Mouse (Mus musculus): ENCODE results near the gene Adm2. TPM values are rescaled to one million over a fixed set of nuclear protein-coding genes. Genes with fewer than 3 reads are reported as not detected.

The Adm2 gene
- total and polyA plus RNA-seq, 3 experiments, result 0.23 to 4.5 (median 0.66) TPM

DNA sequence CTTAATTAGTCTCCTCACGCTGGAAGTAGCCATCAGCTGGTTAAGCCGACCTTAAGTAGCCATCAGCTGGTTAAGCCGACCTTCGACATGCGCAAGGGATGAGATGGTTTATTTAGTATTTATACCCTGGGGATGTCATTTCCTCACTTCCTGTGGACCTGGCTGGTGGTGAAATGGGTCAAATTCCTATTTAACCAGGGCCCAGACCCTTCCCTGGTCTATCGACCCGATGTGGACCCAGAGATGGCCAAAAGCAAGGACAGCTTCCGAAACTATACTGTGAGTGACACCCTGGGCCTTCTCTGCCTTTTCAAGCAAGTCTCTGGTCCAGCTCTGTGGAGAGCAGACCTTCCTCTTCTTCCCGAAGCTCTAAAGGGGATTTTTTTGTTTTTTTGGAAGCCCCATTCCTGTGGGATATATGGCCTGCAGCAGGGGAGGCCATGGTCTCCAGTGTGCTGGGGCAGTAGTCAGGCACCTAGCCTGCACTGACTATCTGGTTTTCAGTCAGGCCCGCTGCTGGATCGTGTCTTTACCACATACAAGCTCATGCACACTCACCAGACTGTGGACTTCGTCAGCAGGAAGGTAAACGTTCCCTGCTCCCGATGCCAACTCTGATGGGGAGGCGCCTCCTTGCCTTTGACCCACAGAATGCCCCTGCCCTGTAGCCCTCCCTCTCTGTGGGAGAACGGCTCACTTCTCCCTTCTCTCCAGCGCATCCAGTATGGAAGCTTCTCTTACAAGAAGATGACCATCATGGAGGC is 12.4 kb downstream of the Adm2 start:
- H3K4me3 ChIP-seq (replicated peaks in 1 of 3; ENCODE audit: low read depth in 2 of 3, low read length in 2 of 3, poor library complexity in 1 of 3), result no peak overlapping the region
- H3K9ac ChIP-seq (ENCODE audit: insufficient read depth, low read depth), result no peak overlapping the region
- dilution Hi-C loops (cut with MboI; ENCODE audit: extremely low pct_ligation_motif_present, extremely low pct_unique_long_range_greater_than_20kb, low sequenced_read_pairs), result no loop called here
- in situ Hi-C loops (cut with MboI; ENCODE audit: low pct_ligation_motif_present, low pct_unique_long_range_greater_than_20kb, low sequenced_read_pairs), result no loop called here
- no peak for TF ChIP-seq USF2 (conservative IDR thresholded peaks at IDR 0.05; ENCODE audit: low read depth, low read length)
- TF ChIP-seq MEF2A (IDR thresholded peaks at IDR 0.05; ENCODE audit: borderline replicate concordance, low read depth, low read length), result no peak
- TF ChIP-seq BHLHE40 (IDR thresholded peaks at IDR 0.05; ENCODE audit: low read depth, low read length), result no peak
- no peak for TF ChIP-seq UBTF (IDR thresholded peaks at IDR 0.05; ENCODE audit: low read depth, low read length)
- TF ChIP-seq CTCF (conservative IDR thresholded peaks at IDR 0.05 in 1 of 2, IDR thresholded peaks at IDR 0.05 in 1 of 2; ENCODE audit: low read depth in 2 of 2, low read length in 2 of 2), result no peak
- TF ChIP-seq ZC3H11A (IDR thresholded peaks at IDR 0.05; ENCODE audit: low read depth, low read length), result no peak
- no peak for TF ChIP-seq JUN (IDR thresholded peaks at IDR 0.05; ENCODE audit: insufficient read depth, low read depth, low read length)
- no peak for TF ChIP-seq MAZ (IDR thresholded peaks at IDR 0.05; ENCODE audit: low read depth, low read length)
- no peak for TF ChIP-seq MXI1 (IDR thresholded peaks at IDR 0.05; ENCODE audit: low read depth, low read length)
- TF ChIP-seq ZKSCAN1 (IDR thresholded peaks at IDR 0.05; ENCODE audit: borderline replicate concordance, low read depth, low read length), result no peak
- no peak for TF ChIP-seq NRF1 (IDR thresholded peaks at IDR 0.05; ENCODE audit: low read depth, low read length)
- no peak for TF ChIP-seq E2F4 (IDR thresholded peaks at IDR 0.05; ENCODE audit: insufficient replicate concordance, low read depth, low read length)
- no peak for TF ChIP-seq TBP (conservative IDR thresholded peaks at IDR 0.05; ENCODE audit: low read depth, low read length)
- TF ChIP-seq POLR2AphosphoS2 (IDR thresholded peaks at IDR 0.05; ENCODE audit: low read depth, low read length), result no peak
- no peak for TF ChIP-seq SMC3 (IDR thresholded peaks at IDR 0.05; ENCODE audit: low read depth, low read length)
- no peak for TF ChIP-seq IRF4 (IDR thresholded peaks at IDR 0.05; ENCODE audit: low read depth, low read length)
- TF ChIP-seq CHD2 (IDR thresholded peaks at IDR 0.05; ENCODE audit: low read length), result no peak
- TF ChIP-seq RAD21 (IDR thresholded peaks at IDR 0.05; ENCODE audit: low read depth, low read length), result no peak
- no peak for TF ChIP-seq TCF12 (IDR thresholded peaks at IDR 0.05; ENCODE audit: low read depth, low read length)
- no peak for DNase-seq (ENCODE audit: extremely low read depth)
- no peak overlapping the region for H3K27ac ChIP-seq (ENCODE audit: insufficient read depth, low read depth)
- H3K36me3 ChIP-seq (replicated peaks in 1 of 2; ENCODE audit: control insufficient read depth in 1 of 2, insufficient read depth in 1 of 2, low read length in 1 of 2), result no peaks in the 10 kb centered on the region
- H3K4me2 ChIP-seq (ENCODE audit: insufficient read depth, low read depth, poor library complexity, severe bottlenecking), result no peak overlapping the region
- no peaks in the 10 kb centered on the region for H3K9me3 ChIP-seq (replicated peaks; ENCODE audit: low read length)
- no peaks in the 10 kb centered on the region for H3K79me2 ChIP-seq (replicated peaks; ENCODE audit: control insufficient read depth, extremely low read depth, insufficient read depth, poor library complexity, severe bottlenecking)
- H3K4me1 ChIP-seq (ENCODE audit: control insufficient read depth in 1 of 2, insufficient read depth in 2 of 2), result peaks cover 6 to 15% of the 10 kb centered on the region in 2 experiments
- H3K27me3 ChIP-seq (replicated peaks), result peaks cover 1% of the 10 kb centered on the region

DNA sequence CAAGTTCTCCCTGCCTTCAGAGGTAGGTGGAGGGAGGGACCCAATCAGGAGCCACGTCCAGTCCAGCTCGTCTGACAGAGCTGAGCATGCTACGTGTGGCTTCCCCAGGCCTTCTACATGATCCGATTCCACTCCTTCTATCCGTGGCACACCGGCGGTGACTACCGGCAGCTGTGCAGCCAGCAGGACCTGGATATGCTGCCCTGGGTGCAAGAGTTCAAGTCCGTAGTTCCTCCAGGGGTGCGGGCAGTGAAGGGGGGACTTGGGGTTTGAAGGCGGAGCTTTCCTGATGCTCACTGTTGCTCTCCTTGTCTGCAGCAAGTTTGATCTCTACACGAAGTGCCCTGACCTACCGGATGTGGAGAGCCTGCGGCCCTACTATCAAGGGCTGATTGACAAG is 13.9 kb downstream of the Adm2 start:
- Histone ChIP-seq H3K4me2 (ENCODE audit: insufficient read depth, low read depth, poor library complexity, severe bottlenecking) (no peak overlapping the region), H3K9ac (ENCODE audit: insufficient read depth, low read depth) (no peak overlapping the region), H3K27me3 (replicated peaks) (peaks cover 1% of the 10 kb centered on the region), H3K4me3 (replicated peaks in 1 of 3; ENCODE audit: low read depth in 2 of 3, low read length in 2 of 3, poor library complexity in 1 of 3) (no peak overlapping the region), H3K79me2 (replicated peaks; ENCODE audit: control insufficient read depth, extremely low read depth, insufficient read depth, poor library complexity, severe bottlenecking) (no peaks in the 10 kb centered on the region), H3K36me3 (replicated peaks in 1 of 2; ENCODE audit: control insufficient read depth in 1 of 2, insufficient read depth in 1 of 2, low read length in 1 of 2) (no peaks in the 10 kb centered on the region), H3K27ac (ENCODE audit: insufficient read depth, low read depth) (no peak overlapping the region), H3K9me3 (replicated peaks; ENCODE audit: low read length) (no peaks in the 10 kb centered on the region), H3K4me1 (ENCODE audit: control insufficient read depth in 1 of 2, insufficient read depth in 2 of 2) (peaks cover 4 to 11% of the 10 kb centered on the region in 2 experiments)
- in situ Hi-C loops (cut with MboI; ENCODE audit: low pct_ligation_motif_present, low pct_unique_long_range_greater_than_20kb, low sequenced_read_pairs) (no loop called here), dilution Hi-C loops (cut with MboI; ENCODE audit: extremely low pct_ligation_motif_present, extremely low pct_unique_long_range_greater_than_20kb, low sequenced_read_pairs) (no loop called here)
- TF ChIP-seq MYC (IDR thresholded peaks at IDR 0.05; ENCODE audit: low read depth, low read length) (no peak), POLR2A (IDR thresholded peaks at IDR 0.05; ENCODE audit: low read depth, low read length) (no peak), ZKSCAN1 (IDR thresholded peaks at IDR 0.05; ENCODE audit: borderline replicate concordance, low read depth, low read length) (no peak), MAFK (IDR thresholded peaks at IDR 0.05; ENCODE audit: insufficient replicate concordance, low read length) (no peak), USF1 (IDR thresholded peaks at IDR 0.05; ENCODE audit: low read depth, low read length) (no peak), USF2 (conservative IDR thresholded peaks at IDR 0.05; ENCODE audit: low read depth, low read length) (no peak), ZNF384 (IDR thresholded peaks at IDR 0.05; ENCODE audit: low read depth, low read length) (no peak), CHD2 (IDR thresholded peaks at IDR 0.05; ENCODE audit: low read length) (no peak), BHLHE40 (IDR thresholded peaks at IDR 0.05; ENCODE audit: low read depth, low read length) (no peak), PAX5 (IDR thresholded peaks at IDR 0.05; ENCODE audit: low read length) (no peak), IRF4 (IDR thresholded peaks at IDR 0.05; ENCODE audit: low read depth, low read length) (no peak), ELF1 (IDR thresholded peaks at IDR 0.05; ENCODE audit: low read depth, low read length) (no peak), RCOR1 (conservative IDR thresholded peaks at IDR 0.05; ENCODE audit: low read depth, low read length) (no peak), TCF12 (IDR thresholded peaks at IDR 0.05; ENCODE audit: low read depth, low read length) (no peak), MEF2A (IDR thresholded peaks at IDR 0.05; ENCODE audit: borderline replicate concordance, low read depth, low read length) (no peak), POLR2AphosphoS2 (IDR thresholded peaks at IDR 0.05; ENCODE audit: low read depth, low read length) (no peak), SIN3A (IDR thresholded peaks at IDR 0.05; ENCODE audit: low read length) (no peak), MAZ (IDR thresholded peaks at IDR 0.05; ENCODE audit: low read depth, low read length) (no peak), NRF1 (IDR thresholded peaks at IDR 0.05; ENCODE audit: low read depth, low read length) (no peak), NELFE (IDR thresholded peaks at IDR 0.05; ENCODE audit: low read depth, low read length) (no peak)
- DNase-seq (ENCODE audit: extremely low read depth), result no peak
